Mouse (Mus musculus): Measurements from ENCODE around the gene Slain1. TPM values are rescaled to one million over a fixed set of nuclear protein-coding genes. Genes with fewer than 3 reads are reported as not detected.
"Not testable (repeated sequence)": the region's sequence is repeated elsewhere in the genome, so short reads cannot be mapped to it uniquely, and the experiment has no call there.

The Slain1 gene
- total RNA-seq, 2 experiments from 2014 or later: 0.31 to 0.45 TPM

DNA sequence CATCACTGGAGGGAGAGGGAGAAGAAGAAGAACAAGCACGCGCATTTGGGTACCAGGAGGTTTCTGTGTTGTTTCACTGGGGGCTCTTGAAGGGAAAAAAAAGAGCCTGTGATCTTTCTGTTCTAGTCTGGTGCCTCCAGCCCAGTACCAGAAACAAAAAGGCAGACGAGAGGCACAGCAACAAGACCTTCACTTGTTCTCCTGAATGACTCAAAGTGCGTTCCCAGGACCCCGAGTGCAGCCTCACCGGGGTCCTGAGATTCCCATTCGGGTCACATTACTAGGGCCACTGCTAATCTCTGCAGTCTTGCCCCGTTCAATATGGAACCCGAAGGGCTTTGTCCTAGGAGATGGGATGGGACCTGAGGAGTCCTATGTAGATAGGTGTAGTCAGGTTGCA, 73.3 kb downstream of the Slain1 start:
- no peak for DNase-seq

DNA sequence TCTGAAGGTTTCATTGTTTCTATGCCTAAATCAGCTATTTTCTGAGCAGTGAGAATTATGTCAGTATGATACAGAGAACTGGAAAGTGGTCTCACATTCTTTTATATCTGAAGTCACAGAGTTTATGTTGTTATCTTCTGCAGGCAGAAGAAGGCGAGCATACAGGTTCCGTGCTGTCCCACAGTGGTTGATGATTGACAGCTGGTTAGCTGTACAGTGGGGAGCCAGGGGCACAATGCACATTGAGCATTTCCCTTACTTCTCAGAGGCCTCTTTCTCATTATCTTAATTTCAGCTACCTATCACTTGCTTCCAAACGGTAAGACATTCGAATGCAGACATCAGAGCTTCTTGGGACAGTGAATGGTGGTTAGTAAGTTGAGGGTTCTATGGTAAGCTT, 73.8 kb downstream of the Slain1 start:
- no peak for DNase-seq

DNA sequence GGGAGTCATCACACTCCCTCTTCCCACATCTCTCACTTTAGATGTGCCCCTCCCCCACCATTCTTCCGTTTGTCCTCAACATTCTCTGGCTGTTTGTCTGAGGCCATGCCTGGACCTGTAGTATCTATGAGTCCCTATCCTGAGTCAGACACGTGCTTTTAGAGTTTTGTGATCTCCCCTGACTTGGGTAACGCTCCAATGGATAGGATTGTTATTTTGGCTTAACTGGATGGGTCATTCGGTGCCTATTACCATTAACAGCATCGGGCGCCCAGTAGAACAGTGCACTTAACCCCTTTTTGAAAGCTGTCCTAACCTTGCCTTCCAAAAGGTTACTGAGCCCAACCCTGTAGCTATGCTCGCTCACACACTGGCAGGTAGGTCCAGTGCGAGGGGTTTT, 78.5 kb downstream of the Slain1 start:
- no peak for DNase-seq

DNA sequence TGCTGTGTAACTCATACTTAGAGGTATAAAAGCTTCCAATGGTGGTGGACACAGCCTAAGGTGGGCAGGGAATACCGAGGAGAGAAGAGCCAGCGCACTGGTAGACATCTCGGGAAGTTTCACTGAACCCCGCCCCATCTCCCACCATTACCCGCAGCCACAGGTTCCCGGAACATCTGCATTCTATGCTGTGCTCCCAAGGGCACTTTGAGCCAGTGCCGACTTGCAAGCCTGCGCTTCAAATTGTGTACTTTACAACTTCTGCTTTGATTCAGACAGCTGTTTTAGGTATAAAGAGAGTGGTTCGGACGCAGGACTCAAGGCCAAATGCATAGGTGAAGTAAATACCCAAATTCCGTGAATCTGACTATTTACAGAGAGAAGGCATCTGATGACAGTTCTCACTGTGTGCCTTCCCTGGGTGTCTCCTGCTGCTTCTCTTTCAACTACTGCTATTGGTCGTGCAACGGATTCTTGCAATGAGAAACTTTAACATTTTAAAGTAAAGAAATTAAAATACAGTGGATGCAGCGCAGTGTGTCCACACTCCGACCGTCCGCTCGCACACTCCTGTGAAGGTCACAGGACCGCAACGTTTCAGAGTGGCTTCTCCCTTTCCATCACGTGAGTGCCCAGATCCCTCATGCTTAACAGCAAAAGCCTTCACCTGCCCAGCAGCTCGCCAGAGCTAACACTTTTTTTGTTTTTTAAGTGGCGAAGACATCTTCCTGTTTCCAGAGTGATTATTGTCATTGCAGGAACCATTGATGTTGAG, 79.1 kb downstream of the Slain1 start:
- DNase-seq: no peak

DNA sequence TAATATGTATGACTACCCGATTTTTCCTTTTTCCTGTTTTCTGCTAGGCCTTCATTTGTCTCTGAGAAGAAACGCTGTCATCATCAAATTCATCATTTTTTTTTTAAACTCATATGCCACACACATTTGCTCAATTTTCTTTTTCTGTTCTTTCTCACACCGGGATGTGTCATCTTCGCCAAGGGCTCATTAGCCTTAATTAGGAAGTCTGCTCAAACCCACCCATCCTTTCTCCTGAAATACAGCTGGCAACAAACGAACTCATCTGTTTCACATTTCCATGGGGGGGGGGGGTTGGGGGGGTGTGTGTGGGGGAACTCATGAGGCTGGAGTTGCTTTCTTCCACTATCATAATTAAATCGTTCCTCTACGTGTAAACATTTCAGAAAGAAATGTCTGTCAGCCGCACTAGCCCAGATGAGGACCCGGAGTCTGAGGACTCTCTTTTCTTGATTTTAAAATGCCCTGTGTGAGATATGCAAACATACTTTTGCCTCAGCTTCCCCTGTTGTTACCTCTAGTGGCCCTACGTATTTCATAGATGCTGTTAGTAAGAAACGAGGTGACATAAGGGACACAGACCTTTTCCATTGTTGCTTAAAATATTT, 79.8 kb downstream of the Slain1 start:
- no peak for DNase-seq

DNA sequence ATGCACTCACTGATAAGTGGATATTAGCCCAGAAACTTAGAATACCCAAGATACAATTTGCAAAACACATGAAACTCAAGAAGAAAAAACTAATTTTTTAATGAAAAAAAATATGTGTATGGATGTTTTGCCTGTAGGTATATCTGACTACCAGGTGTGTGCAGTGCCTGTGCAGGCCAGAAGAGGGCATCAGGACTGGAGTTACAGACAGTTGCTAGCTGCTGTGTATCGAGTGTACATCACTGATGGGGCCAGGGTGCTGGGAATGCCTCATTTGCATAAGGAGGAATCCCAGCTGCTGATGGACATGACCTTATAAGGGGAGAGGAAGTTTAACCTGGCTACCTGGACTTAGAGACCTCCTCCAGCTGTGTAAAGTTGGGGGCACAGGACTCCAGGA, 82.6 kb downstream of the Slain1 start:
- DNase-seq: no peak

DNA sequence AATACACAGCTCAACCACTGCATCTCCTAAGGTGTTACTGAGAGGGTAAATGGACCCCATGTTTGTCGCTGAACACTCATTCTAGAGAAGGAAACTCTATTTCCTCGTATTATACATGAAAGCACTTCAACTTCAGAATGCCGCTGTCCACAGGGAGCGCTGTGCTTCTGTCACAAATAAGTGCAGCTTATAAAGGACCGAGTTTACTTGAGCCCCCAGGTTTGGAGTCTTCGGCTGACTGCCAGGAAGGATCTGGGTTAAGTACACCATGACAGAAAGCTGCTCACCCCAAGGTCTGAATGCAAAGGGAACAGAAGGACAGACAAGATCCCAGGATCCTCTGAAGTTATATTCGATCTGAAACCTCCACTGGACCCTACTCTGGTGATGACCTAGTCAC, 91.2 kb downstream of the Slain1 start:
- no peak for DNase-seq

DNA sequence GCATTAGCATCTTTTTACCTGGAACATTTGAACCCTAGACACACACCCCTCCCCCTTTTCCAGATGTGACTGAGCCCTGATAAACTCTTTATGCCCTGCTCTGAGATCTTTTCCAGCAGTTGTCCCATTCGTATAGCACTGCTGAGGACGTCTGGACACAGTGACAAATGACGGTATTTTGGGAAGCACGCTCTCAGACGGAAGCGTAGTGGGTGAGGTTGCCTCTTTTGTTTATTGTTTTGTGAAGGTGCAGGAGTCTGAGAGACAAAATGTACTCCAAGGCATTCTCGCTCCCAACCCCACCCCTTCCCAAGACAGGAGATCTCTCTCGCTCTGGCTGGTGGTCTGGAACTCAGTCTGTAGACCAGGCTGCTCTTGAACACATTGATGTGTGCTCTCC, 92.1 kb downstream of the Slain1 start:
- no peak for DNase-seq

DNA sequence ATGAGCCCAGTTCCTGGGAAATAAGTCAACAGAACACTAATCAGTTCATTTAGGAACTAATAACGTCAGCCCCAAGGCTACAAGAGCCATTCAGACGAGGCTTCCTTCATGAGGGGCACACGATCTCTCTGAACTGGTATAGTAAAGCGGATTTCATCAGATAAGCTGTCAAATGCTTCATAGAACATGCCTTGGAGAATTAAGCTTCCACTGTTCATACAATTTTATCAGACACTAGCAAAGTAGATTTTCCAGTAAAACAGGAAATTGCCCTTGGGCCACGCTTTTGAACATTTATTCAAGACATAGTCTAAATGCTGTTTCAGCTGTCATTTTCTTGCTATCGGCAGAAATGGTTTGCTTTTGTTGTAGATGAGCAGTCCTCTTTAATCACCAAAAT, 97.3 kb downstream of the Slain1 start:
- no peak for DNase-seq

DNA sequence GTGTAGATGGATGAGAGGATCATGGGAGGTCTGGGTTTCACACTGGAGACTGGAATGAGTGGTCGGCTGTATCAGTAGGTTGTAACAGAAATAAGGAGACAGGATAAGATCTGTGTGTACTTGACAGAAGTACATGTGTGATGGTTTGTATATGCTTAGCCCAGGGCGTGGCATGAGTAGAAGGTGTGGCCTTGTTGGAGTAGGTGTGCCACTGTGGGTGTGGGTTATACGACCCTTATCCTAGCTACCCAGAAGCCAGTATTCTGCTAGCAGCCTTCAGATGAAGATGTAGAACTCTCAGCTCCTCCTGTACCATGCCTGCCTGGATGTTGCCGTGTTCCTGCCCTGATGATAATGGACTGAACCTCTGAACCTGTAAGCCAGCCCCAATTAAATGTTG, 100.6 kb downstream of the Slain1 start:
- DNase-seq: not testable (repeated sequence)

DNA sequence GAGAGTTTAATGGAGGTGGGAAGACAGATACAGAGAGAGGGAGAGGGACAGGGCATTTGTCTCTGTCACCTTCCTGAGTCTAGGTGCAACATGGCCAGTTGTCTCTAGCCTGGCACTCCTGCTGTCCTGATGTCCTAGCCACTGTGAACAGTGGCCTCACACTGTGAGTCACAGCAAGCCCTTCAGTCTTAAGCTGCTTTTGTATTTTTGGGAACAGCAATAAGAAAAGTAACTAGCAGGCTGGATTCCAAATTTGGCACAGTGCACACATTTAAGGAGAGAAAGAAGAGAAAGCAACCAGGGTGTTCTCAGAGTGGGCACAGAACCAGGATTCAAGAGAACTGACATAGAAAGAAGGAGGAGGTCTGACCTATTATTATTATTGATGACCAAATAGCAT, 101.4 kb downstream of the Slain1 start:
- no peak for DNase-seq

DNA sequence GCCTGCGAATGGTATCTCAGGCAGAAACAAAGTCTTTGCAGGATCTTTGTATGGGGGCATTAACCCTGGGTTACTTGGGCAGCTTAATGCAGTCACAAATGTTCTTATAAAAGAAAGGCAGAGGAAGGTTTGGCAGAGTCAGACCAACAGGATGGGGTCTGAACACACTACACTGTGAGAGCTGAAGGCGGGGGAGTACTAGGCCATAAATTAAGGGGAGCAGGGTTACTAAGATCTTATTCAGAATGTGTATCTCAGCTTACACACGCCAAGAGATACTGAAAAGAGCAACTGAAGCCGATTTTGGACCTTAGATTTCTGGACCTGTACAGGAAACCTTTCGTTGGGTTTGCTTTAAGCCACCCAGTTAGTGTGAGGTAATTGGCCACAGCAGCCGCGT, 102.7 kb downstream of the Slain1 start:
- no peak for DNase-seq

DNA sequence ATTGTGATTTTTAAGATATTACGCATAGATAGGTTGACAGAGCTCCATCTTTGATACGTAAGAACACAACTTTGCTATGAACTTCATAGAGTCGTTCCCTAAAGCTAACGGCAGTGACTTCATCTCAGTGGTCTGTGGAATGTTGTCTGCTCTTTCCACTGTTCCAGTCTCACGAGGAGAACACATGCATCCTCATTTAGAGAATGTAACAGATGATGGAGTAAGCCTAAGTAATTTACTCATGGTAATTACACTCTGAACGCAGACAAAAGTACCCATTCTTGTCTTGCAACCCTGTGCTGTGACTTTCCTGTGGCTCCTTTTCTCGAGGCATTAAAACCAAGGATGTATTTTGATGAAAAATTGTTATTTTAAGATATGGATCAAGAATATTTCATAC, 104.0 kb downstream of the Slain1 start:
- DNase-seq: no peak

DNA sequence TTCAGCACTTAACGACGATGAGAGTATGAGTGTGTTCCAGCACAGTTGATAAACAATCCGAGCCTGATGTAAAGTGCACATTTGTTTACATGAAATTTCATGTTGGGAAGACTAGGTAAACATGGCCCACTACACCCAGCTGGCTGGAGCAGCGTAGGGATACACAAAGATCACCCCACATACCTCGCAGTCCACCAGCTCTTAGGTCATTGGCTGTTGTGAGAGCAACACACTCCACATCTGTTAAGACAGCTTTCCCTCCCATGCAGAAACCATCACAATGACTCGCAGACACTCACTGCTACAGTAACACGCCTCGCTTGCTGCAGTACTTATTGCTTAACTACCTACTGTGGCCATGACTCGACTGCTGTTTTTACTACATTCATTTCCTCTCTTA, 104.4 kb downstream of the Slain1 start:
- no peak for DNase-seq

Small RNAs within 50 kb of the gene (microRNA-seq; reads per million reads assigned to microRNA genes)
- 0 reads per million in 2 experiments for gene Gm22877

Other genes with a start within 250 kb of the Slain1 start
- under 1 TPM in 1 of 2 experiments, not detected in 1; 0.18 TPM for gene Scel, start 136.9 kb upstream of the Slain1 start, total RNA-seq (2021)
- gene Ednrb, start 194.2 kb downstream of the Slain1 start, total RNA-seq (2021): 10 to 100 TPM; 38.1 to 42.6 TPM